Mouse (Mus musculus): ENCODE measurements around the gene Tm6sf2. TPM values are rescaled to one million over a fixed set of nuclear protein-coding genes. Genes with fewer than 3 reads are reported as not detected.

Gene Tm6sf2
- not detected for polyA plus RNA-seq (2017; shearing (Covaris generic))

DNA sequence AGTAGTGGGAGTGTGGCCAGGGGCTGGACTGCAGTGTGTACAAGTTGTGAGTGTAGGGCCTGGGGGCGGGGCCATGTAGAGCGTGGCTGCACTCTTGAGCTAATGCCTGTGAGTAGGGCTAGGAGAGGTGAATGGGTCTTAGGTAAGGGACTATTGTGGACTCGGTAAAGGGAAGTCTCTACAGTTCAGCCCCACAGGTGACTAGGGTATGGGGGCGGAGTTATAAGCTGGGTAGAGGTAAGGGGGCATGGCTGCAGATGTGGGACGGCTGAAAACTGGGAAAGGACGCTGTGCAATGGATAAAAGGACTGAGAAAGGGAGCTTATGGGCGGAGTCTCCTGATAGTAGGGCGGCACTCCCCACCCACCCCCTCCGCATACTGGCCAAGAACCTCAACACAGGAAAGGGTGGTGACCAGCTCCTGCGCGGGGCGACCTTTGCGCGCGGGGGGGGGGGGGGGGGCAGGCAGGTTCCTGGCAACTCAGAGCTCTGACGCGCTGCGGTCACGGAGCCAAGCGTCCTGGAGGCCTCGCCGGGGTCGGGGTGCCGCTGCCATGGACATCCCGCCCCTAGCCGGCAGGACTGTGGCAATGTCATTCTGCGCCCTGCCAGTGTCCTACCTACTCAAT lies at the start of gene Tm6sf2:
Gene Tm6sf2, plus strand, starts transcription at position 484 of the 629 bp plus-strand sequence.

DNA sequence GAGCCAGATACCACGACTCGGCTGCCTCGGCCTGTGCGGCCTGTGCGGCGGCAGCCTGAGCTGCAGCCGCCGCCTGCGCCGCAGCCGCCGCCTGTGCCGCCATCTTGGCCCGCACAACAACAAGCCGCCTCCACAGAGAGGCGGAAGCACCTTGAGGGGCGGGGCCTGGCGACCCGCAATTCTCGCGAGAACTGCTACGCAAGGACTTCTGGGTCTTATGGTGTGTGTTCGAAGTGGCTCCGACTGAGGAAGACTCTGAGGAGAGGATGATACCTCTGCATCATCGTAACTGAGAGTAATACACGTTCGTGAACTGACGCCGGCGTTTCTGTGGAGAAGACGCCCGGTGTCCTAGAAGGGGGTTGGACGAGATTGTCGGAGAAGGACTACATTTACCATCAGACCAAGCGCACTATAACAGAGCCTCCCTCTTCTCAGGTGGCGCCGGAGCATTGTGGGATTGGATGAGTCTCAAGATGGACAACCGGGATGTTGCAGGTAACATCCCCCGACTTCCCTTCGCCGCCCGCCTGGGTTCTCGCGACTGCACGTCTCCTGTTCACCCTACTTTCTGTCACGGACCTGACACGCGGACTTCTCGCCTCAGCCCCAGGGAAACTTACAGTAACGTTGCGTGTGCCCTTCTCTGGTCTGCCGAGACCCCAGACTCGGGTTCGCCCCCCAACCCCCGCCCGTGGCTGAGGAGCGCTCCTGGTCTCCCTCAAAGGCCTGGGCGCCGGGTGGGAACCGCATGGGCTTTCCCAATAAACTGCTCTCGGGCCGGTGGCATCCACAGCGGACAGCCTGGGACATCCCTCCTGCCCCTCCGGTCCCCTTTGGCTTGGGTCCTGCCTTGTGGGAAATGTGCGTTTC lies 29.9 kb upstream of the Tm6sf2 start, which contains the start of the genes Mau2 and Sugp1:
Gene Mau2, minus strand, starts transcription at position 152 of the 873 bp plus-strand sequence.
Gene Sugp1, plus strand, starts transcription at position 231 of the 873 bp plus-strand sequence.

DNA sequence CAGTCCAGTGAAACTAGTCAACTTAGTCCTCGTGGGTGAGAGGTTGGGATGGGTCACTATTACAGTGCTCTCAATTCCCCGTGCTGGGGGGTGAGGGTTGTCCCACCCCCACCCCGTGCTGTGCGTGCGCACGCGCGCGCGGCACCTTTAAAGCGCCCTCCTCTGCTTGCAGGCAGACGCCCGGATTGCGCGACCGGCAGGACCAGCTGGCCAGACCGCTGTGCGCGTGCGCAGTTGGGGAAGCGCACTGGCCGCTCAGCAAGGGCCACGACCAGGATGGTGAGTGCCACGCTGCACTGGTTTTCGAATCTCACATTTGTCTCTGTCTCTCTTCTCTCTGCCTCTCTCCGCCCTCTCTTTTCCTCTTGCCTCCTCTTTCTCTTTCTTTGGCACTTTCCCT lies 10.6 kb downstream of the Tm6sf2 start, which contains the start of gene Hapln4:
Gene Hapln4, plus strand, starts transcription at position 173 of the 400 bp plus-strand sequence.

DNA sequence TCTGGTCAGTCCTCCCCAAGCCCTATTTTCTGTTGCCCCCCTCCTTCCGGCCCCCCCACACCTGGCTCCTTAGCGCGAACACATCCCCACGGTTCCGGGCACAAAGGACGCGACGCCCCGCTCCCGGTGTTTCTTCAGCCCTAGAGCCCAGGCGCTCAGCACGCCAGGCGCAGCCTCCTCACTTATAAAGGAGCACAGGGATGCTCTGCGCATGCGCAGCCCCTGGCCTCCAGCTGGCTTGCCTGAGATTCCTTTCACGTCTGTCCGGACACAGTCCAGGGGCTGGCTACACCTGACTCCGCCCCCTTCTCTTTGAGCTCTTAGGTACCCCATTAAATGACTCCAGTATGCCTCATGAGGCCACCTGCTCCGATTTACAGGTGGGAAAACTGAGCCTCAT lies 47.9 kb downstream of the Tm6sf2 start, which contains the start of gene Ncan:
Gene Ncan, minus strand, starts transcription at position 207 of the 400 bp plus-strand sequence.

Other genes with a start within 250 kb of the Tm6sf2 start
- gene Pbx4, start 240.4 kb upstream of the Tm6sf2 start, polyA plus RNA-seq (2017; shearing (Covaris generic)), result 15.9 TPM
- gene Cilp2, start 185.2 kb upstream of the Tm6sf2 start, polyA plus RNA-seq (2017; shearing (Covaris generic)), result not detected
- 1.4 TPM for gene Tssk6, start 170.7 kb upstream of the Tm6sf2 start, polyA plus RNA-seq (2017; shearing (Covaris generic))
- gene Ndufa13, start 170.4 kb upstream of the Tm6sf2 start, polyA plus RNA-seq (2017; shearing (Covaris generic)), result 112 TPM
- not detected for gene Yjefn3, start 170.2 kb upstream of the Tm6sf2 start, polyA plus RNA-seq (2017; shearing (Covaris generic))
- gene Gatad2a, start 76.5 kb upstream of the Tm6sf2 start, polyA plus RNA-seq (2017; shearing (Covaris generic)), result 133 TPM
- 109 TPM for gene Mau2, start 30.2 kb upstream of the Tm6sf2 start, polyA plus RNA-seq (2017; shearing (Covaris generic))
- 49.0 TPM for gene Sugp1, start 30.1 kb upstream of the Tm6sf2 start, polyA plus RNA-seq (2017; shearing (Covaris generic))
- gene Hapln4, start 10.5 kb downstream of the Tm6sf2 start, polyA plus RNA-seq (2017; shearing (Covaris generic)), result not detected
- not detected for gene Ncan, start 47.9 kb downstream of the Tm6sf2 start, polyA plus RNA-seq (2017; shearing (Covaris generic))
- 35.4 TPM for gene Nr2c2ap, start 58.4 kb downstream of the Tm6sf2 start, polyA plus RNA-seq (2017; shearing (Covaris generic))
- gene Rfxank, start 66.2 kb downstream of the Tm6sf2 start, polyA plus RNA-seq (2017; shearing (Covaris generic)), result 22.4 TPM
- gene Borcs8, start 66.6 kb downstream of the Tm6sf2 start, polyA plus RNA-seq (2017; shearing (Covaris generic)), result 41.0 TPM
- gene Mef2b, start 66.8 kb downstream of the Tm6sf2 start, polyA plus RNA-seq (2017; shearing (Covaris generic)), result 0.49 TPM
- 40.5 TPM for gene Tmem161a, start 99.4 kb downstream of the Tm6sf2 start, polyA plus RNA-seq (2017; shearing (Covaris generic))
- 5.2 TPM for gene Slc25a42, start 139.4 kb downstream of the Tm6sf2 start, polyA plus RNA-seq (2017; shearing (Covaris generic))
- gene Sugp2, start 161.3 kb downstream of the Tm6sf2 start, polyA plus RNA-seq (2017; shearing (Covaris generic)), result 27.4 TPM
- 11.4 TPM for gene Armc6, start 161.5 kb downstream of the Tm6sf2 start, polyA plus RNA-seq (2017; shearing (Covaris generic))
- 0.74 TPM for gene Homer3, start 209.9 kb downstream of the Tm6sf2 start, polyA plus RNA-seq (2017; shearing (Covaris generic))
- gene Ddx49, start 229.6 kb downstream of the Tm6sf2 start, polyA plus RNA-seq (2017; shearing (Covaris generic)), result 44.5 TPM
- 268 TPM for gene Cope, start 229.6 kb downstream of the Tm6sf2 start, polyA plus RNA-seq (2017; shearing (Covaris generic))
- 0.16 TPM for gene Cers1, start 242.9 kb downstream of the Tm6sf2 start, polyA plus RNA-seq (2017; shearing (Covaris generic))